Mouse (Mus musculus) bone marrow macrophage, adult 2 months (primary cell): ENCODE data around the gene Nudt1. TPM values are rescaled to one million over a fixed set of nuclear protein-coding genes. Genes with fewer than 3 reads are reported as not detected.

ENCODE experiments used
- H3K27ac ChIP-seq: 2 replicates; pipeline ENCODE4 v1.5.1; 2012; ENCODE audit warnings: low read depth, low read length; ENCODE audit not compliant: insufficient read depth
- H3K4me1 ChIP-seq: 2 replicates; pipeline ENCODE4 v1.6.1; 2012; ENCODE audit warnings: low read length; ENCODE audit not compliant: control insufficient read depth, insufficient read depth
- H3K4me3 ChIP-seq: 2 replicates; pipeline ENCODE4 v1.5.1; 2012; ENCODE audit warnings: mild to moderate bottlenecking, low read length, moderate library complexity; ENCODE audit not compliant: insufficient read depth
- CTCF ChIP-seq: IDR thresholded peaks from 2 replicates; pipeline ENCODE4 v1.5.1; 2012; ENCODE audit warnings: low read depth, mild to moderate bottlenecking, low read length, moderate library complexity
- POLR2A ChIP-seq: IDR thresholded peaks from 2 replicates; pipeline ENCODE4 v1.6.1; 2012; ENCODE audit warnings: mild to moderate bottlenecking, low read depth, low read length, borderline replicate concordance
- polyA plus RNA-seq: library from polyadenylated mRNA; stranded (reverse); fragments of >200 nt; gene quantifications from 2 replicates; pipeline ENCODE4 v1.2.4, GENCODE M21; 2012; ENCODE audit not compliant: missing spikeins, insufficient read depth, insufficient read length

The Nudt1 gene
- polyA plus RNA-seq, 1 experiment: 12.9 TPM

- TF ChIP-seq POLR2A (no peak), CTCF (no peak)
These were observed 17.3 kb downstream of the Nudt1 start for GRCm38 (mm10) chr5:140338779-140339178.

DNA sequence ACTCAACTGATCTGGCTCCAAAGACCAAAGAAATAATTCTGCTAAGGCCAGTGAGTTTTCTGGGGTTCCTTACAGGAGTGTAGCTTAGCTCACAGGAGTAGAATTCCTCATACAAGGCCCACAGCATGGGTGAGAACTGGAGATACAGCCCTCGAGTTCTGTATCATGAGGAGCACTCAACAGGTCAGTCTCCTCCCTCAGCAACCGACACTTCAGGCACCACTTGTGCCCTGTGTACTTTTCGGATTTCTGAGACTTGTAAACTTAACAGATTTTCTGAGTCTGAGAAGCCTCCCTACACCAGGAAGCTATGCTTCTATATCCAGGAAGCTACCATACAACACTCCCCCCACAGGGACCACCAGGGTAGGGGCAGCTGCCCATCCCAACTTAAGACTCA lies 18.4 kb downstream of the Nudt1 start:
- Histone ChIP-seq H3K4me3 (no peak overlapping the region), H3K27ac (no peak overlapping the region), H3K4me1 (no peaks in the 10 kb centered on the region)
- TF ChIP-seq CTCF (no peak), POLR2A (no peak)

More at GRCm38 (mm10) chr5:140338779-140339178, 17.3 kb downstream of the Nudt1 start:
- no peak overlapping the region for H3K4me3 ChIP-seq
- no peaks in the 10 kb centered on the region for H3K4me1 ChIP-seq
- no peak overlapping the region for H3K27ac ChIP-seq

DNA sequence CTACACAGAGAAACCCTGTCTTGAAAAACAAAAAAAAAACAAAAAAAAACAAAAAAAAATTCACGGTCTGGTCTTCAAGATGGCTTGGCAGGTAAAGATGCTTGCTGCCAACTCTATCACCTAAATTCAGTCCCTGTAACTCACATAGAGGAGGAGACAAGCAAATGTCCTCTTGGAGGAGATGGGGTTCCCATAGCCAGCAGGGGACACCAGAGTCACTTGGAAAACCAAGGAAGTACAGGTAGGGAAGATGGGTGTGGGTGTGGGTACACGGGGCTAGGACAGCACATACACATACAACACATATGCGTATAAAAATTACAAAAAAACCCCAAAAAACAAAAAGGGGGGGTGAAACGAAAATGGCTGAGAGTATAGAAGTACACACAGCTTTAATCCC lies 21.4 kb downstream of the Nudt1 start:
- no peak overlapping the region for H3K4me3 ChIP-seq
- H3K4me1 ChIP-seq: no peaks in the 10 kb centered on the region
- TF ChIP-seq CTCF: no peak
- TF ChIP-seq POLR2A: no peak
- no peak overlapping the region for H3K27ac ChIP-seq

DNA sequence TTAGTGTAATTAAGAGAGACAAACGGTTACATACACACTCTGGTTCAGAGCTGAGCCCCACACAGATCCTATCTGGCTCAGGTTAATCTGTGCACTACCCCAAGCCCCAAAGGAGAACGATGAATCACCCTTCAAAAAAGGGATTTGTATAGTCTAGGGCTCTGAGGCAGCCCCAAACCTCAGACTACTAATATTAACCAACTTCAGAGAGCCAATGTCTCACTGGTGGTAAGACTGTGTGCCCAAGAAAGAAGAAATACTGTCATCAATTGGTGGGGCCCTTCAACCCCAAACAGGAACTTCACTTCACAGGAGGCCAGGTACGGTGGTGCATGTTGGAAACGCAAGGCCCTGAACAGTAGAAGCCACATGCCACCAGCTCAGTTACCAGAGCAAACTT lies 23.8 kb downstream of the Nudt1 start:
- no peak overlapping the region for H3K4me3 ChIP-seq
- TF ChIP-seq POLR2A (no peak), CTCF (no peak)
- peaks cover 19% of the 10 kb centered on the region for H3K4me1 ChIP-seq
- no peak overlapping the region for H3K27ac ChIP-seq

DNA sequence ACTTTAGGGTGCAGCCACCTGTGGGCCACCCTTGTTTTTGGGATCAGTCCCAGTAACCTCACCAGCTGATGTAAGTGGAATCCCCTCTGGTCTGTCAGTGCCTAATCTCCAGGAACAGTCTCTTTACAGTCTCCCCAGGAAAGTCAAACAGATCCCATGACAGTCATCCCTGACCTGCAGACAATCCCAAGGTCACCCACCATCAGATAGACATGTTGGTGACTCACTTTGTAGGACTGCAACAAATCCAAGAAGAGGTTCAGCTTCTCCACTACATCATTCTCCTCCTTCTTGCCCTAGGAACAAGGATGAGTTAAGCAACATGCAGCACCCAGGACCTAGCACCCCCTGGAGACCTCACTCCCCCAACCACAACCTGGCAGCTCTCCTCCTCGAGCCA lies 24.6 kb downstream of the Nudt1 start:
- Histone ChIP-seq H3K27ac (no peak overlapping the region), H3K4me3 (no peak overlapping the region), H3K4me1 (peaks cover 27% of the 10 kb centered on the region)
- TF ChIP-seq POLR2A (no peak), CTCF (no peak)

GRCm38 (mm10) chr5:140349882-140350281 lies 28.4 kb downstream of the Nudt1 start:
- TF ChIP-seq POLR2A: no peak
- Histone ChIP-seq H3K4me1 (peaks cover 34% of the 10 kb centered on the region), H3K27ac (peak overlapping the region; percentile 76), H3K4me3 (no peak overlapping the region)

DNA sequence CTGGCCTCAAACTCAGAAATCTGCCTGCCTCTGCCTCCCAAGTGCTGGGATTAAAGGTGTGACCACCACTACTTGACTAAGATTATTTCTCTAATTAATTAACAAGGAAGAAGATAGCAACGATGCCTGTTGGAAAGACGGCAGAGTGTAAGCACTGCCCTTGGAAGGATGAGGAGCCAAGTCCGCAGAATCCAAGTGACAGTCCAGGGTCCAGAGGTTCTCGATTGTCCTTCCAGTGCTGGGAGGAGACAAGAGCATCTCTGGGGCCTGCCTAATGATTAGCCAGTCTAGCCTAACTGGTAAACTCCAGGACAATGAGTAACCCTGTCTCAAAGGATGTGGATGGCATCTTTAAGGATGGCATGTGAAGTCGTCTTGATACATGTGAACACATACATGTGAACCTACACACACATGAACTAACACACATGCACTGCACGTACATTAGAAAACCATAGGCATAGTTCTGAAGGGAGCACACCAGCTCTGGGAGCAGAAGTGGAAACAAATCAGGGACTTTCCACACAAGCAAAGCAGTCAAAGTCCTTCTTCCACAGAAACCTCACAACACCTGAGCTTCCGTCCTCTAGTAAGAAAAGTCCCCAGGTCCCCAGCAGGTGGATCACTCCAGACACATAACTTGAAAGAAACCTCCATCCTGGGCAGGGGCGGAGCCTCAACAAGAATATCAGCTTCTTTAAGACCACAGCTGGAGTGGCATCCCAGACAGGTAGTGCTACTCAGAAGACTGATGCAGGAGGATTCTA lies 29.5 kb downstream of the Nudt1 start:
- Histone ChIP-seq H3K4me3 (no peak overlapping the region), H3K4me1 (peaks cover 34% of the 10 kb centered on the region), H3K27ac (peak overlapping the region; percentile 76)
- TF ChIP-seq CTCF (no peak), POLR2A (no peak)

- H3K27ac ChIP-seq: no peak overlapping the region
These were observed 30.9 kb downstream of the Nudt1 start for GRCm38 (mm10) chr5:140352352-140352751.

DNA sequence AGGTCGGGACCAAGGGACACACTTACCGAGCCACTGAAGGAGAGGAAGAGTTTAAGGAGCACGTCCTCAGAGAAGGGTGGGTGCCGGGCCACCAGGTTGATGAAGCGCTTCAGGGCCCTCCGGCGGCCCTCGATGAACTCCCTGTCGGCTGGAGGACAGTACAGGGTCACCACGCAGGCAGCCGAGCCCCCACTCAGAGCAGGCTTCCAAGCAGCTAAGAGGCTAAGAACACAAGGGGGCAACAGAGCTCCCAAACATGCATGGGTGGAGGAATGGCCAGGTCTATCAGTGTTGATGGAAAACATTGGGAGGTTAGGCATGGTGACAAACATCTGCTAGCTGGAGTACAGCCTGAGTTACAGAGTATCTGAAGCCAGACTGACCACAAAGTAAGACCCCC lies 34.5 kb downstream of the Nudt1 start:
- TF ChIP-seq CTCF (no peak), POLR2A (no peak)
- Histone ChIP-seq H3K27ac (no peak overlapping the region), H3K4me1 (peaks cover 9% of the 10 kb centered on the region)

More at GRCm38 (mm10) chr5:140352352-140352751, 30.9 kb downstream of the Nudt1 start:
- Histone ChIP-seq H3K4me1 (peaks cover 34% of the 10 kb centered on the region), H3K4me3 (no peak overlapping the region)
- TF ChIP-seq CTCF (no peak), POLR2A (no peak)

DNA sequence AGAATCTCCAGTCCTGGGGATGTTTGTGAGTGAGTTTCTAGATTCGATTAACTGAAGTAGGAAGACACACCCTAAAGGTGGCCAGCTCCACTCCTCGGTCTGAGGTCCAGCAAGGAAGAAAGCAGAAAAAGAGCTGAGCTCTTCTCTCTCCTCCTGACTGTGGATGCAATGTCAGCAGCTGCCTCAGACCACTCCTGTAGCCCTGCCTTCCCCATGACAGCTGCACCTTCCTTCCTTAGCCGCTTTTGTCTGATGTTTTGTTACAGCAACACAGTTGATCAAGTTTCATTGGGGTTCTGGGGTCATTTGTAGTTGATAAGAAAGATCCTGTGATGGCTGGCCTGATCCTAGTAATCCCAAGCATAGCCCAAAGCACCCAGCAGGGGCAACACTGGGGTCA lies 36.0 kb downstream of the Nudt1 start:
- Histone ChIP-seq H3K27ac (no peak overlapping the region), H3K4me3 (no peak overlapping the region), H3K4me1 (no peaks in the 10 kb centered on the region)
- no peak for TF ChIP-seq POLR2A
- TF ChIP-seq CTCF: no peak

More for the DNA sequence above, 34.5 kb downstream of the Nudt1 start:
- no peak overlapping the region for H3K4me3 ChIP-seq
